Mouse (Mus musculus): ENCODE measurements around the gene Txk. TPM values are rescaled to one million over a fixed set of nuclear protein-coding genes. Genes with fewer than 3 reads are reported as not detected.

The Txk gene
- total RNA-seq (2022) = under 1 TPM in 3 of 4 experiments, not detected in 1; 0.17 to 0.58 (median 0.34) TPM

- no peak for DNase-seq (ENCODE audit: low spot score in 2 of 2)
Observed at GRCm38 (mm10) chr5:72752585-72752984, at the start of gene Txk. TSS of gene Txk (minus strand) at chr5:72752777.

- DNase-seq (ENCODE audit: low spot score in 2 of 2) = no peak
Observed at GRCm38 (mm10) chr5:72798563-72798962, 46.0 kb upstream of the Txk start.

- no peak for DNase-seq (ENCODE audit: low spot score in 2 of 2)
Observed at GRCm38 (mm10) chr5:72796186-72796613, 43.6 kb upstream of the Txk start.

GRCm38 (mm10) chr5:72793309-72793850 lies 40.8 kb upstream of the Txk start:
- no peak for DNase-seq (ENCODE audit: low spot score in 2 of 2)

- no peak for DNase-seq (ENCODE audit: low spot score in 2 of 2)
Observed at GRCm38 (mm10) chr5:72791789-72792188, 39.2 kb upstream of the Txk start.

- DNase-seq (ENCODE audit: low spot score in 2 of 2) = no peak
Observed at GRCm38 (mm10) chr5:72791386-72791785, 38.8 kb upstream of the Txk start.

- no peak for DNase-seq (ENCODE audit: low spot score in 2 of 2)
Observed at GRCm38 (mm10) chr5:72785451-72785850, 32.9 kb upstream of the Txk start.

- DNase-seq (ENCODE audit: low spot score in 2 of 2) = no peak
Observed at GRCm38 (mm10) chr5:72784719-72785118, 32.1 kb upstream of the Txk start.

- peak in 1 of 2 experiments; percentile 41 for DNase-seq (ENCODE audit: low spot score in 2 of 2)
Observed at GRCm38 (mm10) chr5:72783957-72784356, 31.4 kb upstream of the Txk start.

GRCm38 (mm10) chr5:72783123-72783522 lies 30.5 kb upstream of the Txk start:
- DNase-seq (ENCODE audit: low spot score in 2 of 2) = no peak

GRCm38 (mm10) chr5:72781776-72782175 lies 29.2 kb upstream of the Txk start:
- DNase-seq (ENCODE audit: low spot score in 2 of 2) = no peak

- DNase-seq (ENCODE audit: low spot score in 2 of 2) = no peak
Observed at GRCm38 (mm10) chr5:72776595-72776994, 24.0 kb upstream of the Txk start.

GRCm38 (mm10) chr5:72776127-72776526 lies 23.6 kb upstream of the Txk start:
- no peak for DNase-seq (ENCODE audit: low spot score in 2 of 2)

GRCm38 (mm10) chr5:72769841-72770240 lies 17.3 kb upstream of the Txk start:
- no peak for DNase-seq (ENCODE audit: low spot score in 2 of 2)

- DNase-seq (ENCODE audit: low spot score in 2 of 2) = no peak
Observed at GRCm38 (mm10) chr5:72763546-72763945, 11.0 kb upstream of the Txk start.

- DNase-seq (ENCODE audit: low spot score in 2 of 2) = no peak
Observed at GRCm38 (mm10) chr5:72763025-72763424, 10.4 kb upstream of the Txk start.

GRCm38 (mm10) chr5:72761758-72762157 lies 9.2 kb upstream of the Txk start:
- no peak for DNase-seq (ENCODE audit: low spot score in 2 of 2)

GRCm38 (mm10) chr5:72761237-72761636 lies 8.7 kb upstream of the Txk start:
- DNase-seq (ENCODE audit: low spot score in 2 of 2) = no peak

GRCm38 (mm10) chr5:72758925-72759924 lies 6.6 kb upstream of the Txk start:
- DNase-seq (ENCODE audit: low spot score in 2 of 2) = no peak

- DNase-seq (ENCODE audit: low spot score in 2 of 2) = peak in 1 of 2 experiments; percentile 15
Observed at GRCm38 (mm10) chr5:72757155-72757773, 4.7 kb upstream of the Txk start.

- DNase-seq (ENCODE audit: low spot score in 2 of 2) = peak in 1 of 2 experiments; percentile 79
Observed at GRCm38 (mm10) chr5:72755941-72756340, 3.4 kb upstream of the Txk start.

- DNase-seq (ENCODE audit: low spot score in 2 of 2) = no peak
Observed at GRCm38 (mm10) chr5:72755035-72755434, 2.5 kb upstream of the Txk start.

Data from left cerebral cortex, adult 8-10 months (tissue).